Mouse (Mus musculus): ENCODE data around the gene Irs1.

The Irs1 gene

GRCm38 (mm10) chr1:82291151-82291797 lies at the start of gene Irs1:
Gene Irs1, minus strand, starts transcription at chr1:82291416.
- DNase-seq (ENCODE audit: low spot score): peak; percentile 76

GRCm38 (mm10) chr1:82334506-82334905 lies 43.3 kb upstream of the Irs1 start:
- no peak for DNase-seq (ENCODE audit: low spot score)

- no peak for DNase-seq (ENCODE audit: low spot score)
Measured at GRCm38 (mm10) chr1:82329954-82330247, 38.7 kb upstream of the Irs1 start.

- DNase-seq (ENCODE audit: low spot score): no peak
Measured at GRCm38 (mm10) chr1:82329237-82329953, 38.2 kb upstream of the Irs1 start.

GRCm38 (mm10) chr1:82328033-82328775 lies 37.0 kb upstream of the Irs1 start:
- DNase-seq (ENCODE audit: low spot score): no peak

- no peak for DNase-seq (ENCODE audit: low spot score)
Measured at GRCm38 (mm10) chr1:82326120-82326519, 34.9 kb upstream of the Irs1 start.

GRCm38 (mm10) chr1:82324131-82324785 lies 33.0 kb upstream of the Irs1 start:
- no peak for DNase-seq (ENCODE audit: low spot score)

GRCm38 (mm10) chr1:82321441-82321840 lies 30.2 kb upstream of the Irs1 start:
- no peak for DNase-seq (ENCODE audit: low spot score)

- no peak for DNase-seq (ENCODE audit: low spot score)
Measured at GRCm38 (mm10) chr1:82320864-82321263, 29.6 kb upstream of the Irs1 start.

GRCm38 (mm10) chr1:82320456-82320855 lies 29.2 kb upstream of the Irs1 start:
- no peak for DNase-seq (ENCODE audit: low spot score)

GRCm38 (mm10) chr1:82316746-82317126 lies 25.5 kb upstream of the Irs1 start:
- no peak for DNase-seq (ENCODE audit: low spot score)

GRCm38 (mm10) chr1:82316111-82316745 lies 25.0 kb upstream of the Irs1 start, which contains the start of gene Rhbdd1:
Gene Rhbdd1, plus strand, starts transcription at chr1:82316452.
- DNase-seq (ENCODE audit: low spot score): peak; percentile 95

- DNase-seq (ENCODE audit: low spot score): no peak
Measured at GRCm38 (mm10) chr1:82304483-82304882, 13.3 kb upstream of the Irs1 start.

GRCm38 (mm10) chr1:82298586-82298985 lies 7.4 kb upstream of the Irs1 start:
- DNase-seq (ENCODE audit: low spot score): no peak

GRCm38 (mm10) chr1:82294102-82294501 lies 2.9 kb upstream of the Irs1 start:
- no peak for DNase-seq (ENCODE audit: low spot score)

- no peak for DNase-seq (ENCODE audit: low spot score)
Measured at GRCm38 (mm10) chr1:82292771-82293170, 1.6 kb upstream of the Irs1 start.

GRCm38 (mm10) chr1:82291930-82292712 lies 905 bp upstream of the Irs1 start:
- no peak for DNase-seq (ENCODE audit: low spot score)

- peak; percentile 79 for DNase-seq (ENCODE audit: low spot score)
Measured at GRCm38 (mm10) chr1:82290723-82291150, 479 bp downstream of the Irs1 start.

GRCm38 (mm10) chr1:82289990-82290681 lies 1.1 kb downstream of the Irs1 start:
- DNase-seq (ENCODE audit: low spot score): peak; percentile 25

GRCm38 (mm10) chr1:82289116-82289989 lies 1.9 kb downstream of the Irs1 start:
- peak; percentile 27 for DNase-seq (ENCODE audit: low spot score)

Data from ovary, postnatal 14 days (tissue).